Mouse (Mus musculus): ENCODE data around the gene Bpifa1. TPM values are rescaled to one million over a fixed set of nuclear protein-coding genes. Genes with fewer than 3 reads are reported as not detected.
"Not testable (repeated sequence)": the region's sequence is repeated elsewhere in the genome, so short reads cannot be mapped to it uniquely, and the experiment has no call there.

The Bpifa1 gene
- not detected in 2 replicates for polyA plus RNA-seq (2015; fragmentation: Nextera tagmentation; extraction: Ambion mirVana)

DNA sequence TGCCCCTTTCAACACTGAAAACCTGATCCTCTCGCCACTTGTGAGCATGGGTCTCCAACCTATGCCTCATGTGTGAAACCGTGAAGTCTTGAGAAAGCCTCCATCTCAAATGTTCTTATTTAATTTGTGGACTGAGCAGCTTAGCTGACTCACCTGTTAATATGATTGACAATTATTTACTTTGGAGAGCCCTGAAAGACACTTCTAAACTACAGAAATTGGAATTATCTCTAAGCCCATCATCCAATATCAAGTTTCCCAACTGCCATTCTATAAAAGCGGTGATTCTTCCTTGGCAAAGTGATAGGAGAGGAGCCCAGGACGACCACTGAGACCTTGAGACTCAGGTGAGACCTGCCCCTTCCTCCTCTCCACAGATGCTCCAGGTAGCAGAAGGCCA, at the start of gene Bpifa1:
Gene Bpifa1, plus strand, starts transcription at position 301 of the 400 bp plus-strand sequence.
- H3K4me1 ChIP-seq (replicated peaks) = no peaks in the 10 kb centered on the region

DNA sequence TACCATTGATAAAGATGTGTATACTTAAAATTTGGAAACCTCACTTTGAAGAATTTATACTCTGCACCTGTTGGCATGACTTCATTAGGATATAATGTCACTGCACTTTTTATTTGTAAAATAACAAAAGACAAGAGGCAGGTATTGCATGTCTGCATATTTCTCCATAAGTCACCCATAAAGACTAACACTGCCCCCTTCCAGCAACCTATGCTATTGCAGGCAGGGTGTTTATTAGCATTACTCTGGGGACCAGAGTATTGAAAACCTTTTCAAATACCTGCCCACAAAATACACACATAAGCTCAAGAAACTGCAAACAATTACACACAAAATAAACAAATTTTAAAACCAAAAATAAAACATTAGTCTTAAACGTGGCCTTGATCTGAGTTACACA, 44.9 kb upstream of the Bpifa1 start:
- Histone ChIP-seq H3K27me3 (no peaks in the 10 kb centered on the region), H3K9me3 (no peaks in the 10 kb centered on the region), H3K4me1 (replicated peaks) (no peaks in the 10 kb centered on the region), H3K27ac (replicated peaks) (no peak overlapping the region), H3K4me2 (no peak overlapping the region), H3K4me3 (no peak overlapping the region), H3K36me3 (no peaks in the 10 kb centered on the region), H3K9ac (no peak overlapping the region)
- no peak for ATAC-seq (ENCODE audit: low read depth)
- WGBS = 49% methylated on average over 1 of the region's 1 CpGs

More for the DNA sequence above, at the start of gene Bpifa1:
- H3K27me3 ChIP-seq = no peaks in the 10 kb centered on the region
- H3K27ac ChIP-seq (replicated peaks) = no peak within 1 kb of the TSS
- ATAC-seq (ENCODE audit: low read depth) = no peak
- no peaks in the 10 kb centered on the region for H3K36me3 ChIP-seq
- WGBS = 81% methylated on average over 4 of the region's 4 CpGs
- H3K9ac ChIP-seq = no peak within 1 kb of the TSS
- no peaks in the 10 kb centered on the region for H3K9me3 ChIP-seq
- H3K4me3 ChIP-seq = no peak within 1 kb of the TSS
- no peak within 1 kb of the TSS for H3K4me2 ChIP-seq

DNA sequence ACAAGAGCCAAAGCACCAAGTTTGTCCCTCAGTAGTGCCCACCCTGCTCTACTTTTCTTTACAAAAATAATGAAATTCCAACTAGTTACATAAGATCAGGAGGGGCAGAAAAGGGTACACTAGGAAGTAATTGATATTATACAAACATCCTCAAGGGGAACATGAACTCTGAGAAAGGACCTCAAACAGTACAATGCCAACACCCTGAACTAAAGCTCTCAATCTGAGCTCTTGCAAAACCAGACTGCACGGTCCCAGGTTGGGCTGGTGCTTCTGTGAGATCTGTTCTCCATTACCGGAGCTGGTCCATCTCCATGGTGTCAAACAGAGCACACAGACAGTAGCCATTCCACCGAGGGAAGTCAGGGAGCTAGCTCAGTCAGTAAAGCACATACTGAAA, 25.3 kb upstream of the Bpifa1 start:
- H3K27me3 ChIP-seq = no peaks in the 10 kb centered on the region
- H3K4me2 ChIP-seq = no peak overlapping the region
- H3K36me3 ChIP-seq = no peaks in the 10 kb centered on the region
- H3K4me3 ChIP-seq = no peak overlapping the region
- no peak for ATAC-seq (ENCODE audit: low read depth)
- 91% methylated on average over 3 of the region's 3 CpGs for WGBS
- H3K9ac ChIP-seq = no peak overlapping the region
- no peak overlapping the region for H3K27ac ChIP-seq (replicated peaks)
- H3K4me1 ChIP-seq (replicated peaks) = no peaks in the 10 kb centered on the region
- no peaks in the 10 kb centered on the region for H3K9me3 ChIP-seq

DNA sequence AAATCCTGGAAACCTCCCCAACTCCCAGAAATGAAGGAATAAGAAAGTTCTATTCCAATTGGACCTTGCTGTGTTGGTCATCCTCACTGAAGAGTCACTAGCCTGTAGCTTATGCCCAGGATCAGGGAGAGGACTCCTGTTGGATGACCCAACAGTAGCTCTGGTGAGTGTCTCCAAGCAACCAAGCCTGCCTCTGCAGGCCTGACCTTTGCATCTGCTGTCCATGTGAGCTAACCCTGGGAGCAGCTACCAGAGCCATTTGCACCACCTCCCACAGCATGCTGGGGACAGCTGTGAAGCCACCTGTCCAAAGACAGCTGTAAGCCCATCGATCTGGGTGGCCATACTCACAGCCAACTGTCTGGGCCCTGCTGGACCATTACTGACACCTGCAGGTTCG, 12.6 kb upstream of the Bpifa1 start, which contains the start of gene Bpifa3:
Gene Bpifa3, plus strand, starts transcription at position 217 of the 400 bp plus-strand sequence.
- no peaks in the 10 kb centered on the region for H3K36me3 ChIP-seq
- no peak within 1 kb of the TSS for H3K9ac ChIP-seq
- H3K9me3 ChIP-seq = no peaks in the 10 kb centered on the region
- H3K27me3 ChIP-seq = no peaks in the 10 kb centered on the region
- H3K27ac ChIP-seq (replicated peaks) = no peak within 1 kb of the TSS
- whole genome bisulfite sequencing = 76% methylated on average over 2 of the region's 2 CpGs
- no peak within 1 kb of the TSS for H3K4me2 ChIP-seq
- H3K4me1 ChIP-seq (replicated peaks) = no peaks in the 10 kb centered on the region
- no peak within 1 kb of the TSS for H3K4me3 ChIP-seq
- no peak for ATAC-seq (ENCODE audit: low read depth)

DNA sequence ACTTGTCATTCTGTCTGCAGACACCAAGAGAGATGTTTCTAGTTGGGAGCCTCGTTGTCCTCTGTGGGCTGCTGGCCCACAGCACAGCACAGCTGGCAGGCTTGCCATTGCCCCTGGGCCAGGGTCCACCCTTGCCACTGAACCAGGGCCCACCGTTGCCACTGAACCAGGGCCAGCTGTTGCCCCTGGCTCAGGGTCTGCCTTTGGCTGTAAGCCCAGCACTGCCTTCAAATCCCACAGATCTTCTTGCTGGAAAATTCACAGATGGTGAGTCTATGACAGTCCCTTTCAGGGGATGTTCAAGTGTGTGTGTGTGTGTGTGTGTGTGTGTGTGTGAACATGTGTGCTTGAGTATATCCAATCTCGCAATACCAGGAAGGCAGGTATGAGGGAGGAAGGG, 1.1 kb downstream of the Bpifa1 start:
- H3K27me3 ChIP-seq = no peaks in the 10 kb centered on the region
- WGBS = 62% methylated on average over 3 of the region's 3 CpGs
- H3K27ac ChIP-seq (replicated peaks) = no peak overlapping the region
- H3K4me2 ChIP-seq = no peak overlapping the region
- no peak overlapping the region for H3K9ac ChIP-seq
- H3K4me3 ChIP-seq = no peak overlapping the region
- no peak for ATAC-seq (ENCODE audit: low read depth)
- H3K36me3 ChIP-seq = no peaks in the 10 kb centered on the region
- H3K4me1 ChIP-seq (replicated peaks) = no peaks in the 10 kb centered on the region
- no peaks in the 10 kb centered on the region for H3K9me3 ChIP-seq

DNA sequence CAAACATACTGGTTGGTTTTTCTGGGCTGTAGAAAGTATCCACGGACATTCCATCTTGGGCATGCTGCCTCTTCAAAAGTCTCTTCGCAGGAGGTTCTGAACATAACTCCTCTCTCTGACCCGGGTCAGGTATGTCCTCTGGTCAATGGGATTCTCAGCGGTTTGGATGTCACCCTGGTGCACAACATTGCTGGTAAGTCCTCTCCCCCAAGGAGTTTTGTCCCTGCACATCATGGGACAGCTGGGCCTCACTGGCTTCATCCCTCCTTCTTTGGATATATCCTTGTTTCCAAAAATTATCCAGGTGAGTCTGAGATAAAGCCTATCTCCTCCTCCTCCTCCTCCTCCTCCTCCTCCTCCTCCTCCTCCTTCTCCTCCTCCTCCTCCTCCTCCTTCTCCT, 4.8 kb downstream of the Bpifa1 start:
- 85% methylated on average over 4 of the region's 4 CpGs for WGBS

DNA sequence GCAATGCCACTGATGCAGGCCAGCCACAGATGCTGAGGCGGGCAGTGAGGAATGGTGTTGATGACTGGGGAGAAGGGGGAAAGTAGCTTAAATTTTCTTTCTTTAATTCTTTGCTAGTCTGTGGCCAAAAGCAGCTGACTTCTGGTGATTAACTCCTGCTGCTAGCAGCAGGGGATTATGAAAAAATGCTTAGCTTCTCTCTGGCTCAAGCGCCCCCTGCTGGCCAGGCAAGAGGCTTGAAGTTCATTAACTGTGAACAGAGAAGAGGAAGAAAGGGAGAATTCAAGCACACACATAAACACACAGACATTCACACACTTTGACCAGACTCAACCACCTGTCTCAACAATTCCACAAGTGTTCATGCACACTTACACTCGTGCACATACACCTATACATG, 15.8 kb downstream of the Bpifa1 start:
- no peak overlapping the region for H3K4me2 ChIP-seq
- no peak overlapping the region for H3K27ac ChIP-seq (replicated peaks)
- H3K9me3 ChIP-seq = no peaks in the 10 kb centered on the region
- no peak overlapping the region for H3K9ac ChIP-seq
- no peaks in the 10 kb centered on the region for H3K36me3 ChIP-seq
- ATAC-seq (ENCODE audit: low read depth) = no peak
- 34% methylated on average over 3 of the region's 3 CpGs for WGBS
- no peaks in the 10 kb centered on the region for H3K27me3 ChIP-seq
- no peaks in the 10 kb centered on the region for H3K4me1 ChIP-seq (replicated peaks)
- H3K4me3 ChIP-seq = no peak overlapping the region

More for the DNA sequence above, 4.8 kb downstream of the Bpifa1 start:
- no peak for ATAC-seq (ENCODE audit: low read depth)
- Histone ChIP-seq H3K9ac (no peak overlapping the region), H3K27me3 (no peaks in the 10 kb centered on the region), H3K4me2 (no peak overlapping the region), H3K27ac (replicated peaks) (no peak overlapping the region), H3K4me3 (no peak overlapping the region), H3K9me3 (no peaks in the 10 kb centered on the region), H3K4me1 (replicated peaks) (no peaks in the 10 kb centered on the region), H3K36me3 (no peaks in the 10 kb centered on the region)

DNA sequence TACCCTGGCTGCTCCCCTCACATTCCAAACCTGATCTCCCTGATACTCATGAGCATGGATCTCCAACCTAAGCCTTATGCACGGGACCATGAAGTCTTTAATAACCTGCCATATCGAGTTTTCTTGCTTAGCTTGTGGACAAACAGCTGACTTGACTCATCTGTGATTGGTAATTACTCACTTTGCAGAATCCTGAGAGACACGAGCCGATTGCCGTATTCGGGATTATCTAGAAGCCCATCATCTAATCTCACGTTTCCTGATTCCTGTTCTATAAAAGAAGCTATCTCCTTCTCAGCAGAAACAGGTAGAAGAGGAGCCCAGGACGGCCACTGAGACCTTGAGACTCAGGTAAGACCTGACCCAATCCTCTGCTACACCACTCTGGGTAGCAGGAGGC, 19.6 kb downstream of the Bpifa1 start, which contains the start of gene Bpifa5:
Gene Bpifa5, plus strand, starts transcription at position 301 of the 400 bp plus-strand sequence.
- H3K9me3 ChIP-seq = no peaks in the 10 kb centered on the region
- no peak within 1 kb of the TSS for H3K27ac ChIP-seq (replicated peaks)
- no peaks in the 10 kb centered on the region for H3K27me3 ChIP-seq
- H3K4me1 ChIP-seq (replicated peaks) = no peaks in the 10 kb centered on the region
- H3K4me3 ChIP-seq = no peak within 1 kb of the TSS
- ATAC-seq (ENCODE audit: low read depth) = no peak
- 83% methylated on average over 8 of the region's 8 CpGs for WGBS
- no peak within 1 kb of the TSS for H3K9ac ChIP-seq
- no peaks in the 10 kb centered on the region for H3K36me3 ChIP-seq
- H3K4me2 ChIP-seq = no peak within 1 kb of the TSS

DNA sequence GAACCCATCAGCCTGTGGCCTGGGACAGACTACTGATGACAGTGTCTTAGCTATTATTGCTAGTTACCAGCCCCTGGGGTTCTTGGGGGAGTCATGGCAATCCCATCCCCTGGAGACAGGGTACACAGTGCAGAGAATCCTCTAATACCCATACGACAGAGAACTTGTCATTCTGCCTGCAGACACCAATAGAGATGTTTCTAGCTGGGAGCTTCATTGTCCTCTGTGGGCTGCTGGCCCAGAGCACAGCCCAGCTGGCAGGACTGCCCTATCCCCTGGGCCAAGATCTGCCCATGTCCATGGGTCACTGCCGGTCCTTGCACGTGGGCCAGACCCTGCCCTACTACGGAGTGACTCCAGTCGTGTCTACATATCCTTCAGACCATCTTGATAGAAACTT, 20.6 kb downstream of the Bpifa1 start:
- Histone ChIP-seq H3K27ac (replicated peaks) (no peak overlapping the region), H3K4me2 (no peak overlapping the region), H3K9ac (no peak overlapping the region), H3K36me3 (no peaks in the 10 kb centered on the region), H3K4me3 (no peak overlapping the region), H3K27me3 (no peaks in the 10 kb centered on the region), H3K4me1 (replicated peaks) (no peaks in the 10 kb centered on the region), H3K9me3 (no peaks in the 10 kb centered on the region)
- no peak for ATAC-seq (ENCODE audit: low read depth)
- WGBS = 91% methylated on average over 5 of the region's 5 CpGs

DNA sequence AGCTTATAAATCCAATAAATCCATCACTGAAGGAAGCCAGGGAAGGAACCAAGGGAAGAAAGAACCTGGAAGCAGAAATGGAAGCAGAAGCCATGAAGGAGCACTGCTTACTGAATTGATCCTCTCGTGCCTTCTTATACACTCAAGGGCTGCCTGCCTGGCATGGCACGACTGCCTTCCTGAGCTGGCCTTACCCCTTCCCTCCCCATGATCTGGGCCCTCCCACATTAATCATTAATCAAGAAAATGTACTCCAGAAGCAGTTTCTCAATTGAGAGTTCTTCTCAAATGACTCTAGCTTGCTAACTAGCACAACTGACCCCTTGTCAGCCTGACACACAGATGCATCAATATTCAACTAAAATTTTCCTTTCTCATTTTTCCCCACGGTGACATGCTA, 26.5 kb downstream of the Bpifa1 start:
- H3K27me3 ChIP-seq = no peaks in the 10 kb centered on the region
- no peak for ATAC-seq (ENCODE audit: low read depth)
- 75% methylated on average over 3 of the region's 3 CpGs for WGBS
- H3K27ac ChIP-seq (replicated peaks) = no peak overlapping the region
- no peaks in the 10 kb centered on the region for H3K9me3 ChIP-seq
- no peaks in the 10 kb centered on the region for H3K4me1 ChIP-seq (replicated peaks)
- H3K4me2 ChIP-seq = no peak overlapping the region
- no peaks in the 10 kb centered on the region for H3K36me3 ChIP-seq
- no peak overlapping the region for H3K4me3 ChIP-seq
- H3K9ac ChIP-seq = no peak overlapping the region

DNA sequence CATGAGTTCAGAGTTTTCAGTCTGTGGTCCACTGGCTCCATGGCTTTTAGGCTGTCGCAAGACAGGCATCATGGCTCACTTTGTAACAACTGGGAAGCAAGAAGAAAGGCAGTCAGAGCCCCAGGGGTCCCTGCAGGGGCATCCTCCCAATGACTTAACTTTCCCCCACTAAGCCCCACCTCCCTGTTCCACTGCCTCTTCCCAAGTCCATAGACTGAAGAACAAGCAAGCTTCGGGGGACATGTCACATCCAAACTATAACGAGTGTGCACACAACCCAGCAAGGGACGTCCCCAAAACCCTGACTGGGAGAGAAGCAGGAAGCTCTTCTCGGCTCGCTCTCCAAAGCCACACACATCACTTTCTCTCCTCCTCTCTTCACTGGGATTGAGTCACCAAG, 28.9 kb downstream of the Bpifa1 start:
- H3K9ac ChIP-seq = no peak overlapping the region
- no peaks in the 10 kb centered on the region for H3K36me3 ChIP-seq

DNA sequence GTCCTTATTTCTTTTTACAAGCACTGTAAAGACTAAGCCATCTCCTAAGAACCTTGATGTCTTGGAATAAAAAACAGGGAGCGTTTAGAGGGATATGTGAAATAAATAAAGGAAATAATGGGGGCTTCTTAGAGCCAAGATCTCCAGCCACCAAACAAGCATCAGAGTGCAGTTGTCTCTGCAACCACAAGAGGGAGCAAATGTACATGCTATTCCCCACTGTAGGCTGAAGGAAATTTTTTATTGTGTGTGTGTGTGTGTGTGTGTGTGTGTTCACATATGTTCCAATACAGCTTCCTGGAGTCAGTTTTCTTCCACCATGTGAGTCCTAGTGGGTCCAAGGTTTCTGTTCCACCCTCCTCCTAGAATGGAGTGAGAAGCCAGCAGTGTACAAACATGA, 30.6 kb downstream of the Bpifa1 start:
- Histone ChIP-seq H3K4me2 (no peak overlapping the region), H3K27ac (replicated peaks) (no peak overlapping the region), H3K36me3 (no peaks in the 10 kb centered on the region), H3K9ac (no peak overlapping the region), H3K4me1 (replicated peaks) (no peaks in the 10 kb centered on the region), H3K27me3 (no peaks in the 10 kb centered on the region), H3K4me3 (no peak overlapping the region), H3K9me3 (no peaks in the 10 kb centered on the region)
- WGBS = 45% methylated on average over 1 of the region's 1 CpGs
- ATAC-seq (ENCODE audit: low read depth) = no peak

More for the DNA sequence above, 28.9 kb downstream of the Bpifa1 start:
- Histone ChIP-seq H3K4me1 (replicated peaks) (no peaks in the 10 kb centered on the region), H3K9me3 (no peaks in the 10 kb centered on the region), H3K4me2 (no peak overlapping the region), H3K27ac (replicated peaks) (no peak overlapping the region), H3K27me3 (no peaks in the 10 kb centered on the region), H3K4me3 (no peak overlapping the region)
- 81% methylated on average over 6 of the region's 6 CpGs for WGBS
- no peak for ATAC-seq (ENCODE audit: low read depth)

DNA sequence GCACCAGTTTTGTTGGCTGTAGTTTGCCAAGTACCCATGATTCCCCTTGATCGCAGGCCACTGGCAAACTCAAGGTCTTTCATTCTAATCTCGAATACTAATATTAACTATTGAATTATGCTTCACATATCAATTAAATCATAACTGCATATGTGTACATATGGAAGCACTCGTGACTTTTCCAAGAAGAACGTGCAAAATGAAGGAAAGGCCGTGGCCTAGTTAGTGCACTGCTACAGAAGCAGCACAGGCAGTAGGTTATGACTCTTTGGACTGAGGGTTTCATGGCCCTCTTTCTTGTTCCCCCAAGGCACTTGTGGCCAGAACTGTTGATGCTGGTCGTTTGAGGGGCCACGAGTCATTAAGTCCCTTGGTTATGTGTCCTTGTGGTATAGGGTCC, 39.2 kb downstream of the Bpifa1 start:
- H3K9me3 ChIP-seq; H3K4me2 ChIP-seq; ATAC-seq (ENCODE audit: low read depth); H3K27ac ChIP-seq (replicated peaks); H3K9ac ChIP-seq; H3K4me3 ChIP-seq; H3K36me3 ChIP-seq; H3K27me3 ChIP-seq; H3K4me1 ChIP-seq (replicated peaks): not testable (repeated sequence)
- WGBS = 86% methylated on average over 7 of the region's 7 CpGs

Data from neural tube, embryonic 13.5 days (tissue).